Mouse (Mus musculus): ENCODE data around the gene Gja5. TPM values are rescaled to one million over a fixed set of nuclear protein-coding genes. Genes with fewer than 3 reads are reported as not detected.

Gene Gja5
- 11.3 and 14.0 TPM in 2 replicates for polyA plus RNA-seq (2016; fragmentation: Nextera tagmentation; extraction: Ambion mirVana)

DNA sequence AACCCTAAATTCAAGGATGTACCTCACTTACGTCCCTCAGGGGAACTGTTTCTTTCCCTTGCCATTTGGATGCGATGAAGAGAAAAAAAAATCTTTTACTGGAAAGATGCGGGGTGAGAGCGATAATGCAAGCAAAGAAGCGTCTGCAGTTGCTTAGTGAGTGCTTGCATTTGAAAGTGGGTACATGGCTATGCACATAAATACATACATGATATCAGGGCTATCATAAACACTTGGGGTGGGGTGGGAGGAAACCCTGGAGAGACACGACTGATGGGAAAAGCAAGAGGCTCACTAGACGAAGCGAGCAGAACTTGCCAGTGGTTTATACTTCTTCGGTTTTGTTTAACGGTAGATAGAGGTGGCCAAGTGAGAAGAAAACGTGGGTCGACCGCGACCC is at the start of gene Gja5:
Gene Gja5 (plus strand): TSS at position 301 of the 400 bp plus-strand sequence.
- Histone ChIP-seq H3K4me1 (peaks cover 11% of the 10 kb centered on the region), H3K27ac (peak within 1 kb of the TSS; percentile 88), H3K9me3 (replicated peaks) (no peaks in the 10 kb centered on the region), H3K36me3 (no peaks in the 10 kb centered on the region), H3K27me3 (ENCODE audit: low read depth, poor library complexity, severe bottlenecking) (peaks cover 13% of the 10 kb centered on the region; the same call in 1 of the 2 replicates), H3K4me3 (peak within 1 kb of the TSS; percentile 96)
- no peak for DNase-seq (ENCODE audit: low spot score)
- 17% methylated on average over 14 of the region's 14 CpGs for WGBS

DNA sequence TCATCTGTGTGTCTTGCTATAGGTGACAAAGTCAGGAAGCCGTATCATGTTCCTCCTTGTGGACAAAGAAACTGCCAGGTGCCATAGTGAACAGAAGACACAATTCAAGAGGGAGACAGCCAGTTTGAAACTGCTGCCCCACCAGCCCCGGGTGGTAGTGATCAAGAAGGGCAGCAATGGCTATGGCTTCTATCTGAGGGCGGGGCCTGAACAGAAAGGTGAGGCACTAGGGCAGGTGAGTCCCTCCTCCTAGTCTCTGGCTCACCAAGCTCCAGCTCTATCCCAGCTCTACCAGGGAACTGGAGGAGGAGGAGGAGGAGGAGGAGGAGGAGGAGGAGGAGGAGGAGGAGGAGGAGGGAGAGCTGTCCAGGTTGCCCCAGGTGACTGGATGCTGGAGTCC is 48.7 kb upstream of the Gja5 start:
- H3K27me3 ChIP-seq (ENCODE audit: low read depth, poor library complexity, severe bottlenecking) = no peaks in the 10 kb centered on the region
- H3K4me1 ChIP-seq = no peaks in the 10 kb centered on the region
- no peaks in the 10 kb centered on the region for H3K36me3 ChIP-seq
- DNase-seq (ENCODE audit: low spot score) = no peak
- no peak overlapping the region for H3K27ac ChIP-seq
- no peak overlapping the region for H3K4me3 ChIP-seq
- WGBS = 79% methylated on average over 3 of the region's 3 CpGs
- no peaks in the 10 kb centered on the region for H3K9me3 ChIP-seq (replicated peaks)

DNA sequence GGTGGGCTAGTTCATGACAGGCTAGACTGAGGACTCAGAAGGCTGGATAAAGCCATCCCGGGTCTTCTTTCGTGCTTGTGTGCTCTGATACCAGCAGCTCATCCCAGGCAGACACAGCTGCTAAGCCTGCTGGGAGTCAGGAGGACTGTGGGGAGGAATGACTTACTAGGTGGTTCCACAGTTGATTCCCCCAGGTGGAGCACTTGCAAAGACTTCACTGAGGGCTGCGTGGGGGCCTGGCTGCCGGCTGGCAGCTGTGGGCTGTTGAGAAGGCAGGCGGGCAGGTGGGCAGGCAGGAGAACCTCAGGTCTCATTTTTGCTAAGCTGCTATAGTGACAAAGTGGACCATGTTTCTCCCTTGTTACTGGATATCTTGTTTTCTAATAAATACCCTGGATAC is 44.0 kb upstream of the Gja5 start:
- Histone ChIP-seq H3K27ac (no peak overlapping the region), H3K27me3 (ENCODE audit: low read depth, poor library complexity, severe bottlenecking) (no peaks in the 10 kb centered on the region), H3K9me3 (replicated peaks) (no peaks in the 10 kb centered on the region), H3K4me3 (no peak overlapping the region), H3K36me3 (no peaks in the 10 kb centered on the region), H3K4me1 (no peaks in the 10 kb centered on the region)
- DNase-seq (ENCODE audit: low spot score) = no peak
- WGBS = 94% methylated on average over 5 of the region's 5 CpGs

DNA sequence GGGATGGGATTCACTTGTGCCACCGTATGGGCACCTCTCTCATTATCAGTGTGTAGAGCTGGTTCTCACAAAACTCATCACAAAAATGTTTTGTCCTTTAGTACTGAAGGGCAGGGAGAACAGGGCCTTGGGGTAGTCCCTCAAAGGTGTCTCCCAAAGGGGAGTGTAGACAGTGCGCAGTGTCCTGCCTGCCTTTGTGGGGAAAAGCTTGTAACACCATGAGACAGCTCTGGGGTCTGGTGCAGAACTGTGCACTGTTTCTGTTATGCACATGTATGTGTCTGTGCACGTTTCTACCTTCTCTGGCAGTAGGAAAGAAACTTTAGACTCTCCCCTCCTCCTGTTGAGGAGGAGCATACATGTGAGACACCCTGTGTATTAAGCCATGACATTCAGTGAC is 36.6 kb upstream of the Gja5 start:
- no peaks in the 10 kb centered on the region for H3K9me3 ChIP-seq (replicated peaks)
- no peak overlapping the region for H3K4me3 ChIP-seq
- H3K4me1 ChIP-seq = no peaks in the 10 kb centered on the region
- WGBS = 92% methylated on average over 3 of the region's 3 CpGs
- no peaks in the 10 kb centered on the region for H3K27me3 ChIP-seq (ENCODE audit: low read depth, poor library complexity, severe bottlenecking)
- DNase-seq (ENCODE audit: low spot score) = no peak
- no peak overlapping the region for H3K27ac ChIP-seq
- peaks cover 52% of the 10 kb centered on the region for H3K36me3 ChIP-seq

DNA sequence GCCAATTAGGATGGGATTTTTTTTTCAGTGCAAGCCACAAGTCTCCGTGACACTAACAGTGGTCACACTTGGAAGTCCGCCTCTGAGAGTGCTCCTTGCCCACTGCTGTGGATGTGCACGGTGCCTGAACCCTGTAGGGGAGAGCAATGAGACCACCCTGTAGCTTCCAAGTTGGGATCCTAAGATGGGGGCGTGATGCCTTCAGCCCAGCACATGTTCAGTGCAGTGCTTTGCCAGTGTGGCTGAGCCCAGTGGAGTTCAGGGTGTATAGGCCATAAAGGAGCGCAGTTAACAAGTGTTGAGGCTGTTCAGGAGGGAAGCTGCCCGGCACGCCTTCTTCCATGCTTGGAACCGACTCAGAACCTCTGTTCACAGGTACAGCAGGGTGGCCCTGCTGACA is 35.9 kb upstream of the Gja5 start:
- no peak for DNase-seq (ENCODE audit: low spot score)
- no peaks in the 10 kb centered on the region for H3K4me1 ChIP-seq
- WGBS = 95% methylated on average over 8 of the region's 8 CpGs
- no peaks in the 10 kb centered on the region for H3K9me3 ChIP-seq (replicated peaks)
- no peak overlapping the region for H3K27ac ChIP-seq
- H3K4me3 ChIP-seq = no peak overlapping the region
- no peaks in the 10 kb centered on the region for H3K27me3 ChIP-seq (ENCODE audit: low read depth, poor library complexity, severe bottlenecking)
- H3K36me3 ChIP-seq = peaks cover 59% of the 10 kb centered on the region

DNA sequence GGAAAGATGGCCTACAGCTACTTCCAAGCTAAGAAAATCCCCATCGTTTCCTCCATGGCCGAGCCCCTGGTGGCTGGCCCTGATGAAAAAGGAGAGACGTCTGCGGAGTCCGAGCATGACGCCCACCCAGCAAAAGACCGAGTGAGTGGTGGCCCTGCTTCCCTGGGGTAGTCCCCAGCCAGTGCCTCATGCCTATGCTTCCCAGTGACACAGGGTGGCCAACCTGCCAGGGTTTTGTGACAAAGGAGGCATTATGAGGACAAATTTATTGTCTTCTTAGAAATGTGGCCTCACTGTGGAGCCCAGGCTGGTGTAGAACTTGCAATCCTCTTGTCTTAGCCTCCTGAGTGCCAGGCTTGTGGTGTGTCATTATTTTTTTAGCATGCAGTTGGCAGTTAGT is 35.4 kb upstream of the Gja5 start:
- H3K4me1 ChIP-seq = no peaks in the 10 kb centered on the region
- H3K9me3 ChIP-seq (replicated peaks) = no peaks in the 10 kb centered on the region
- peaks cover 64% of the 10 kb centered on the region for H3K36me3 ChIP-seq
- DNase-seq (ENCODE audit: low spot score) = no peak
- no peak overlapping the region for H3K27ac ChIP-seq
- H3K4me3 ChIP-seq = no peak overlapping the region
- WGBS = 90% methylated on average over 7 of the region's 7 CpGs
- no peaks in the 10 kb centered on the region for H3K27me3 ChIP-seq (ENCODE audit: low read depth, poor library complexity, severe bottlenecking)

DNA sequence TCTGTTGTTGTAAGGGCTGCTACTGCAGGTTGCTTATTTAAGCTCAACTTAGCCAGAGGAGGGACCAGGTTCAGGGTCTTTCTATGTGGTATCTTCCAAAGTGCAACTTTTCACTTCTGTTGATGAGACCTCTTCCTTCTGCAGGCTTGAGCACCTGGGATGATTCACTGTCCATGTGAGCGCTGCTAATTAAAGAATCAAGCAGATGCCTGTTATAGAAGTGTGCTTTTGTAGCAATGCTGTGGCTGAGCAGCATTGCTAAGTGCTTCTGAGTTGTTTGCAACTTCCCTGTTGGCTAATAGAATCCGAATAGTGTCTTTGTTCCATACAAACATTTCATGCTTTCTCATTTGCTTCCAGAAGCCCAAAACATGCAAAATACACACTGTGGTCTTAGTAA is 34.2 kb upstream of the Gja5 start:
- Histone ChIP-seq H3K9me3 (replicated peaks) (no peaks in the 10 kb centered on the region), H3K4me3 (no peak overlapping the region), H3K4me1 (no peaks in the 10 kb centered on the region), H3K27me3 (ENCODE audit: low read depth, poor library complexity, severe bottlenecking) (no peaks in the 10 kb centered on the region), H3K27ac (no peak overlapping the region), H3K36me3 (peaks cover 74% of the 10 kb centered on the region)
- DNase-seq (ENCODE audit: low spot score) = no peak
- WGBS = 96% methylated on average over 2 of the region's 2 CpGs

DNA sequence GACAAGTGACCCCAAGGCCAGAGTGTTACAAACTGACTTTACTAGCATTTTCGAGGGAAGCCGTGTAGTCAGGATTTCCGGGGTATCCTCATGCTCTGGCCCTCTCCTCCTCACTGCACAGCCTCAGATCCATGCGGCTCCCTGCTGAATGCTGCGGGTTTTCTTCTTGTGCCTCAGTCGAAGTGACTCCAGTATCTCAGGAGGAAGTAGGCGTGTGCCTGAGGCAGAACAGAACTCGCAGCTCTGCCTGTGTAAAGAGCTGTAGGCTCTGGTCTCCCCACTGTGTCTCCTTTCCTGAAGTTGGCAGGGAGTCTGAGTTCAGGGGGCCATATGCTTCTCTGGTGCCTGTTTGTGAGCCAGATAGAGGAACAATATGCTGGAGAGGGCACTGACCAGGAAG is 33.4 kb upstream of the Gja5 start:
- Histone ChIP-seq H3K4me3 (no peak overlapping the region), H3K36me3 (peaks cover 82% of the 10 kb centered on the region), H3K4me1 (no peaks in the 10 kb centered on the region), H3K27ac (no peak overlapping the region), H3K27me3 (ENCODE audit: low read depth, poor library complexity, severe bottlenecking) (no peaks in the 10 kb centered on the region), H3K9me3 (replicated peaks) (no peaks in the 10 kb centered on the region)
- no peak for DNase-seq (ENCODE audit: low spot score)
- WGBS = 90% methylated on average over 8 of the region's 8 CpGs

DNA sequence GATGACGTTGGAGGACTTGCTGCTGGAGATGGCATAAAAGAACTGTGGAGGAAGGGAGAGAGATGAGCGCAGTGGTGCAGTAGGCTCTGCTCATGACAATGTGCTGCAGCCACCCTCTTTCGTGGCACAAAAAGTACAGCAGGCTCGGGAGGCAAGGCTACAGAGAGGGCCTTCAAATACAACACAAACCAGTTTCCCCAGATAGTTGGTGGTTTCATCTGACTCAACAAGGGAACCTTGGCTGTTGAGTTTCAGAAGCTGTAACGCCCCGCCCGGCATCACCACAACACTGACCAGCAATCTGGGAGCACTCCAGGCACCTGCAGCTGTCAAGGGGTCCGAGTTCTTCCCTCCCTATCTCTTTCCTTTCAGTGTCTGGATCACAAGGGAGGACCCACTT is 32.0 kb upstream of the Gja5 start:
- 93% methylated on average over 8 of the region's 8 CpGs for WGBS
- no peak overlapping the region for H3K4me3 ChIP-seq
- H3K36me3 ChIP-seq = peaks cover 84% of the 10 kb centered on the region
- H3K27ac ChIP-seq = no peak overlapping the region
- no peaks in the 10 kb centered on the region for H3K4me1 ChIP-seq
- no peaks in the 10 kb centered on the region for H3K9me3 ChIP-seq (replicated peaks)
- H3K27me3 ChIP-seq (ENCODE audit: low read depth, poor library complexity, severe bottlenecking) = no peaks in the 10 kb centered on the region
- DNase-seq (ENCODE audit: low spot score) = no peak

DNA sequence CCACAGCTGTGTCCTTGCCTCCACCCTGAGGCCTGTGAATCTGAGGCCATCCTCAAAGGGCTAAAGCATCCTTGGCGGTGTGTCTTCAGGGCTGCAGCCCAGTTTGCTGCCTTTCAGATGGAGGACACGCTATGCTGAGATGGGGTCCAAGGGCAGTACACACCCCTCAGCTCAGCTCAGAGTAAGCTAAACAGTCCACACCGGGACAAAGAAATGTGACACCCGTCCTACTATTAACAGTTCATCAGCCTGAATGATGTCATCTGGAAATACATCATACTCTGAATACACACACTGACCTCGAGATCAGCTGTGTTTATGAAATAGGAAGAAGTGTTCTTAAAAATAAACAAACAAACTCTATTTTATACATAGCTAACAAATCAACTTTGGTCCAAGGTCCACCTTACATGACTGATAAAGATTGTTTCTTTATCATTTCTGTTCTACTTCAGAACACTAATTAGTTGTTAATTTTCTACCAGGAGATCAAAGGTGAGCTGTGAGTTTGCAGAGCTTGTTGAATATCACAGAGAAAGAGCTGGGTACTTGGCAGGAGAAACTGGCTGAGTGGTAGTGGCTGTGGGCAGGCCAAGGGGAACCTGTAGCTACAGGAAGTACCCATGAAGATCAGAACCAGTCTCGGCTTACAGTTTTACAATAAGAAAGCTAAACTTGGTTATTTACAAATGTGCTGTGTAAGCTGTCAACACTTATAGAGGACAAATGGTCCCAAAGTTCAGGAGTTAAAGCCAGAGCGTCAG is 29.5 kb upstream of the Gja5 start:
- no peak for DNase-seq (ENCODE audit: low spot score)
- Histone ChIP-seq H3K27ac (no peak overlapping the region), H3K36me3 (peaks cover 76% of the 10 kb centered on the region), H3K27me3 (ENCODE audit: low read depth, poor library complexity, severe bottlenecking) (no peaks in the 10 kb centered on the region), H3K4me1 (no peaks in the 10 kb centered on the region), H3K4me3 (no peak overlapping the region), H3K9me3 (replicated peaks) (no peaks in the 10 kb centered on the region)
- 84% methylated on average over 7 of the region's 7 CpGs for WGBS

DNA sequence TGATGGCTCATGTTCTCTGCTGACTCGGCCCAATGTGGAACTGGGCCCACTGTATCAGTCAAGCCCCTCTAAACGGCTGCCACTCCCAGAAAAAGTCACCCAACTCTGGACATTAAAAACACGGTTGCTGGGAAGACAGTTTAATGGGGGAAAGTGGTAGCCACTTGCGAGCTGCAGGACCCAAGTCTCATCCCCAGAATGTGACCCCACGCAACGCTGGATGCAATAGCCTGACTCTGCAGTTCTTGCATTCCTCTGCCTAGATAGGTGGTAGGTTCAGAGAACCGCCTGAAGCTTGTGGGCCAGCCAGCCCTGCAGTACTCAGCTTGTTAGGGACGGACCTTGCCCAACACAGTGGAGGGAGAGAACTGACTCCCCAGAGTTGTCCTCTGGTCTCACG is 25.0 kb upstream of the Gja5 start:
- WGBS = 92% methylated on average over 9 of the region's 9 CpGs
- DNase-seq (ENCODE audit: low spot score) = no peak
- Histone ChIP-seq H3K36me3 (peaks cover 68% of the 10 kb centered on the region), H3K27ac (no peak overlapping the region), H3K27me3 (ENCODE audit: low read depth, poor library complexity, severe bottlenecking) (no peaks in the 10 kb centered on the region), H3K9me3 (replicated peaks) (no peaks in the 10 kb centered on the region), H3K4me1 (no peaks in the 10 kb centered on the region), H3K4me3 (no peak overlapping the region)

DNA sequence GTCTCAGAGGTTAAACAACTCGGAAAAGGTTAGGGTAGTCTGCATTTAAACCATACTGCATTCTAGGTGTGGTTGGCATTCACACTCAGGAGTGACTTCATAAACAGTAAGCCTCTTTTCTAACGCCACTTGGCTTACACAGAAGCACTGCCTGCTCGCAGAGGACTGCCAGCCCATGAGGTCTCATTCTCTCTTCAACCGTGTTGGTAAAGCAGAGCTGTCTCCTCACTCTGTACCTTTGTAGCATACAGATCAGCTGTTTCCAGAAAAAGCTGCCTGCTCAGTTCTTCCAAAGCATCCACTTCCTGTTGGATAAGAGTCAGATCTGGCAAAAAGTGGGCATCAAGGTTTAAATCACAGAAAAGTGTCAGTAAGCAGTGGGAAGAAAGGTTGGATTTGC is 24.1 kb upstream of the Gja5 start:
- no peak overlapping the region for H3K4me3 ChIP-seq
- no peaks in the 10 kb centered on the region for H3K4me1 ChIP-seq
- peaks cover 65% of the 10 kb centered on the region for H3K36me3 ChIP-seq
- H3K9me3 ChIP-seq (replicated peaks) = no peaks in the 10 kb centered on the region
- H3K27me3 ChIP-seq (ENCODE audit: low read depth, poor library complexity, severe bottlenecking) = no peaks in the 10 kb centered on the region
- no peak for DNase-seq (ENCODE audit: low spot score)
- H3K27ac ChIP-seq = no peak overlapping the region
- WGBS = 96% methylated on average over 4 of the region's 4 CpGs

DNA sequence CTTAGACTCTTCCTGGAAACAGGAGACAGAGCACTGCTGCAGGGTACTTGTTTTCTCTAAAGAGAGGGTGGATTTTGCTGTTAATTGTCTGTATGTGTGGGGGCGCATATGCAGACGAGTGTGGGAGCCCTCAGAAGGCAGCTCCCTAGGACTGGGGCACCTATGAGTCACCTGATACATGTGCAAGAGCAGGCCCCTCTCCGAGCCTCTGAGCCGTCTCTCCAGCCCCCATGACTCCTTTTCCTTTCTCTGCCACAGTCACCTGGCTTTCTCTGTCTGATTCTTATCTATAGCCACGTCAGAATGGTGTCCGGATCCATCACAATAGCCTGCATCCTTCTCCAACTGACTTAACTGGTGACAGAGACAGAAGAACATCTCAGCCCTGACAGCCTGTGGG is 22.9 kb upstream of the Gja5 start:
- 89% methylated on average over 6 of the region's 6 CpGs for WGBS
- DNase-seq (ENCODE audit: low spot score) = no peak
- H3K36me3 ChIP-seq = peaks cover 65% of the 10 kb centered on the region

More for the DNA sequence above, 22.9 kb upstream of the Gja5 start:
- H3K4me3 ChIP-seq = no peak overlapping the region
- no peaks in the 10 kb centered on the region for H3K27me3 ChIP-seq (ENCODE audit: low read depth, poor library complexity, severe bottlenecking)
- no peak overlapping the region for H3K27ac ChIP-seq
- H3K4me1 ChIP-seq = no peaks in the 10 kb centered on the region
- H3K9me3 ChIP-seq (replicated peaks) = no peaks in the 10 kb centered on the region
